ENCODE assay signal across 8 mouse cellular contexts in genomic region chr3:99253092-99253488, GRCm38 (mm10). TPM values are rescaled to one million over a fixed set of nuclear protein-coding genes. Genes with fewer than 3 reads are reported as not detected.
DNase-seq lines count a peak whose midpoint lies in the region; ATAC-seq and TF ChIP-seq lines count a peak whose summit lies in the region.

No protein-coding gene starts in this region.

- H3K36me3 ChIP-seq in lung, postnatal 0 days (ENCODE audit: insufficient read depth, low read length) = no peaks in the 10 kb centered on the region
- no peaks in the 10 kb centered on the region for H3K36me3 ChIP-seq in embryonic facial prominence, embryonic 15.5 days
- no peaks in the 10 kb centered on the region for H3K36me3 ChIP-seq in intestine, embryonic 16.5 days (ENCODE audit: control insufficient read depth, insufficient read depth, low read length)
- no peaks in the 10 kb centered on the region for H3K36me3 ChIP-seq in stomach, embryonic 15.5 days

- H3K27me3 ChIP-seq in lung, postnatal 0 days (replicated peaks; ENCODE audit: insufficient read depth, low read length) = peaks cover 89% of the 10 kb centered on the region
- H3K27me3 ChIP-seq in embryonic facial prominence, embryonic 15.5 days = peaks cover 77% of the 10 kb centered on the region
- H3K27me3 ChIP-seq in intestine, embryonic 16.5 days (replicated peaks; ENCODE audit: control insufficient read depth, insufficient read depth, low read length) = peaks cover 91% of the 10 kb centered on the region
- H3K27me3 ChIP-seq in stomach, embryonic 15.5 days (replicated peaks) = peaks cover 98% of the 10 kb centered on the region

- H3K9ac ChIP-seq in lung, postnatal 0 days (replicated peaks; ENCODE audit: low read depth) = no peak overlapping the region
- peak overlapping the region; percentile 62; the same call in 1 of the 2 replicates for H3K9ac ChIP-seq in embryonic facial prominence, embryonic 15.5 days
- no peak overlapping the region for H3K9ac ChIP-seq in intestine, embryonic 16.5 days (ENCODE audit: low read depth, low read length)
- H3K9ac ChIP-seq in stomach, embryonic 15.5 days = no peak overlapping the region

- H3K4me3 ChIP-seq in lung, postnatal 0 days (ENCODE audit: low read depth, low read length) = peak overlapping the region; percentile 47; the same call in 1 of the 2 replicates
- H3K4me3 ChIP-seq in embryonic facial prominence, embryonic 15.5 days (replicated peaks) = peak overlapping the region; percentile 59
- no peak overlapping the region for H3K4me3 ChIP-seq in intestine, embryonic 16.5 days (ENCODE audit: low read length)
- H3K4me3 ChIP-seq in stomach, embryonic 15.5 days (replicated peaks) = peak overlapping the region; percentile 45

- TF ChIP-seq CTCF in lung, postnatal 0 days (IDR thresholded peaks at IDR 0.05) = no peak

- H3K27ac ChIP-seq in lung, postnatal 0 days (ENCODE audit: low read length) = no peak overlapping the region
- peak overlapping the region; percentile 93 for H3K27ac ChIP-seq in embryonic facial prominence, embryonic 15.5 days (replicated peaks)
- H3K27ac ChIP-seq in intestine, embryonic 16.5 days (ENCODE audit: low read length) = no peak overlapping the region
- no peak overlapping the region for H3K27ac ChIP-seq in stomach, embryonic 15.5 days

- TF ChIP-seq EP300 in lung, postnatal 0 days (IDR thresholded peaks at IDR 0.05) = no peak

- no peaks in the 10 kb centered on the region for H3K9me3 ChIP-seq in lung, postnatal 0 days (ENCODE audit: low read length)
- H3K9me3 ChIP-seq in embryonic facial prominence, embryonic 15.5 days (replicated peaks) = no peaks in the 10 kb centered on the region
- 0 out of 2 replicates have a peak, but pooled peaks cover 6% of the 10 kb centered on the region for H3K9me3 ChIP-seq in intestine, embryonic 16.5 days (ENCODE audit: control insufficient read depth, low read length)
- H3K9me3 ChIP-seq in stomach, embryonic 15.5 days = no peaks in the 10 kb centered on the region

- H3K4me2 ChIP-seq in lung, postnatal 0 days (replicated peaks; ENCODE audit: low read depth, low read length) = peak overlapping the region; percentile 83
- peak overlapping the region; percentile 72 for H3K4me2 ChIP-seq in embryonic facial prominence, embryonic 15.5 days (replicated peaks)
- peak overlapping the region; percentile 72 for H3K4me2 ChIP-seq in intestine, embryonic 16.5 days (ENCODE audit: low read depth, low read length)
- peak overlapping the region; percentile 78 for H3K4me2 ChIP-seq in stomach, embryonic 15.5 days

- ATAC-seq in lung, postnatal 0 days = no peak
- peak; percentile 86 for ATAC-seq in embryonic facial prominence, embryonic 15.5 days (ENCODE audit: insufficient number of reproducible peaks, low FRiP score, low TSS enrichment, low read depth)
- ATAC-seq in intestine, embryonic 16.5 days = no peak
- ATAC-seq in stomach, embryonic 15.5 days (ENCODE audit: insufficient read depth, low FRiP score, low read depth) = no peak
- no peak for ATAC-seq in megakaryocyte progenitor cell, adult 5-6 weeks (replicated peaks; ENCODE audit: poor library complexity)

- no peak for DNase-seq in lung, postnatal 0 days (ENCODE audit: low spot score)
- no peak for DNase-seq in lung, postnatal 4 days
- no peak for DNase-seq in adrenal gland, postnatal 25 days
- no peak for DNase-seq in ovary, postnatal 10 days (ENCODE audit: low spot score)

- WGBS in lung, postnatal 0 days = 2% methylated on average over 12 of the region's 12 CpGs
- under 1% methylated on average over 12 of the region's 12 CpGs for WGBS in embryonic facial prominence, embryonic 15.5 days
- 0% methylated on average over 12 of the region's 12 CpGs for WGBS in intestine, embryonic 16.5 days
- WGBS in stomach, embryonic 15.5 days = 1% methylated on average over 12 of the region's 12 CpGs

- H3K4me1 ChIP-seq in lung, postnatal 0 days (ENCODE audit: insufficient read depth, low read depth, low read length) = no peaks in the 10 kb centered on the region
- peaks cover 19% of the 10 kb centered on the region for H3K4me1 ChIP-seq in embryonic facial prominence, embryonic 15.5 days
- H3K4me1 ChIP-seq in intestine, embryonic 16.5 days (ENCODE audit: control insufficient read depth, insufficient read depth, low read length) = peaks cover 16% of the 10 kb centered on the region
- peaks cover 13% of the 10 kb centered on the region for H3K4me1 ChIP-seq in stomach, embryonic 15.5 days

RNA-seq across cellular contexts. Expression of gene Tbx15, which starts 12.9 kb away (rescaled TPM):
- 0.04 TPM in 1 of 2 replicates, not detected in the other for polyA plus RNA-seq in lung, postnatal 0 days (2015; fragmentation: Nextera tagmentation; extraction: Ambion mirVana)
- polyA plus RNA-seq in embryonic facial prominence, embryonic 15.5 days (2015; fragmentation: Nextera tagmentation; extraction: Ambion mirVana) = 25.2 and 25.9 TPM in 2 replicates
- polyA plus RNA-seq in intestine, embryonic 16.5 days (2015; fragmentation: Nextera tagmentation; extraction: Ambion mirVana) = 0.10 and 0.13 TPM in 2 replicates
- polyA plus RNA-seq in stomach, embryonic 15.5 days (2015; fragmentation: Nextera tagmentation; extraction: Ambion mirVana) = 0.12 and 0.33 TPM in 2 replicates
- 0.55 TPM in 1 of 2 replicates, not detected in the other for total RNA-seq in adrenal gland, postnatal 25 days (2021)
- total RNA-seq in megakaryocyte progenitor cell, adult 5-6 weeks (2015) = not detected in 2 replicates
- 0.07 TPM in 1 of 2 replicates, not detected in the other for total RNA-seq in megakaryocyte progenitor cell, adult 5-6 weeks (2017)

Comparison
In these comparisons a context has a peak if more than half of its experiments do, and no peak if none do; other contexts are left out.
1. RNA of gene Tbx15, which starts 12.9 kb away (polyA plus RNA-seq): 25.2 to 25.9 TPM in embryonic facial prominence, embryonic 15.5 days; 0.12 to 0.33 TPM in stomach, embryonic 15.5 days, 0.10 to 0.13 TPM in intestine, embryonic 16.5 days and 0.04 TPM in lung, postnatal 0 days; every median in the first group is over 10 times any median in the second.
2. Peak in every context shown above with its lines, with median percentiles within 50 percentile points of each other: H3K4me2 ChIP-seq.